Mouse (Mus musculus) adipose tissue, adult 10 weeks (tissue): Measurements from ENCODE around the gene Sars2. TPM values are rescaled to one million over a fixed set of nuclear protein-coding genes. Genes with fewer than 3 reads are reported as not detected.

ENCODE experiments used
- polyA plus RNA-seq: library from polyadenylated mRNA; stranded (reverse); fragments of 350-450 nt; fragmentation: Illumina TruSeq; extraction: RNeasy Lipid Tissue Mini Kit (QIAGEN cat#74804); gene quantifications from one replicate; pipeline ENCODE4 v1.2.3, GENCODE M21; 2014; ENCODE audit warnings: low read depth, low replicate concordance

The Sars2 gene
- polyA plus RNA-seq = 6.2 TPM

GRCm38 (mm10) chr7:28741709-28742438 is at the start of gene Sars2, which contains the start of gene Mrps12:
Sars2 (plus strand) TSS chr7:28741992.
Mrps12 (minus strand) TSS chr7:28741820.

DNA sequence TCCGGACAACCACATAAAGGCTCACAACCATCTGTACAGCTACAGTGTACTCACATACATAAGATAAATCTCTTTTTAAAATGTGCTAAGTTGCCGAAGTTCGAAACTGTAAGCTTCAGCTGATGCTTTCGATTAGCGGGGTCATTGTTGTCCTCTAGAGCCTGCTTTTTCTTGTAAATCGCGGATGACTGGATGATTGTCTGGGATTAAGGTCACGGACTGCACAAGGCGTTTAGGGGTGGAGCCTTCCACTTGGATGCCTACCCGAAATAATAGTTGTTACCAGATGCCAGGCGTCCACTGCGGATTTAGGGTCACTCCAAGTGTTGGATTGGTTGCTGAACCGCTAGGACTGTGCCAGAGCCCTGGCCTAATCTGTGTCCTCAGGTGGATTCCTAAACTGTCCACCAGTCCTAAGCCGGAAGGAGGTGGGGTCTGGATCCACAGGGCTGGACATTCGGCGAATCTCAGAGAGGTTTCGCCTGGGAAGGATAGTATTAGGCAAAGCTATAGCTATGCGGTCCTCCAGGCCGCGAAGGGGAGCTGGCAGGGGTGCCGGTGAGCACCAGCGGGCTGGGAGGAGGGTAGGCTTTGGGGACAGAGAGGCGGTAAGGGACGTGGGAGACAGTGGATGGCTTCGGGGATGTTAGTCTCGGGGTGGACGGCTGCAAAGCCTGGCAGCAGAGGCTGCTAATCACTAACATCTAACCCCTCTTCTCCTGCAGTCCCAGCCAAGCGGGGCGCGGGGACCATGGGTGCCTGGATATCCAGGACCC is 49.1 kb upstream of the Sars2 start, which contains the start of gene Fbxo27:
Gene Fbxo27 (plus strand): TSS at position 305 of the 776 bp plus-strand sequence.

GRCm38 (mm10) chr7:28716590-28717281 is 25.1 kb upstream of the Sars2 start, which contains the start of gene Fbxo17:
Fbxo17 (plus strand) TSS chr7:28716804.

GRCm38 (mm10) chr7:28756079-28756478 is 14.3 kb downstream of the Sars2 start, which contains the start of gene Ccer2:
Ccer2 (plus strand) TSS chr7:28756174.

GRCm38 (mm10) chr7:28766173-28766879 is 24.5 kb downstream of the Sars2 start, which contains the start of gene Sirt2:
Sirt2 (plus strand) TSS chr7:28766735.

DNA sequence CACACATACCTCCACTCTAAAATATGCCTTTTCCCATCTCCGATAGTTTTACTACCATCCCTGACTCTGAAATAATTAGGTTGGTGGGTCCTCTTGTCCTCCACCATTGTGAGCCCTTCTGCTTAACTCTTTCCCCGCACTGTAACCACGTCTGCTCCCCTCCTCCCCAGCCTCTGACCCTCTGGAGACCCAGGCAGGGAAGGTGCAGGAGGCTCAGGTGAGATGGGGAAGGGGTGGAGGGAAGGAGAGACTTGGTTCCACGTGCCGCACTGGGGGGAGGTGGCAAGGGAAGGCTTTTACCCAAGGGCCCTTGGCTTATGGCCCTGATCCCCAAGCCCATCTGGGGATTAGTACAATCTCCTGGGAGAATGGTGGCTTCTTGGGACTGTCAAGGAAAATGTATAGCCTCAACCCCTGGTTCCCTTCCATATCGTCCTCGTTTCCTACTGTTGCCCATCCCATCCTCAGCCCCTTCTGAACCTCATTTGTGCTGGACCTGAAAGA is 25.7 kb downstream of the Sars2 start, which contains the start of gene Nfkbib:
Gene Nfkbib (minus strand): TSS at position 51 of the 504 bp plus-strand sequence.

DNA sequence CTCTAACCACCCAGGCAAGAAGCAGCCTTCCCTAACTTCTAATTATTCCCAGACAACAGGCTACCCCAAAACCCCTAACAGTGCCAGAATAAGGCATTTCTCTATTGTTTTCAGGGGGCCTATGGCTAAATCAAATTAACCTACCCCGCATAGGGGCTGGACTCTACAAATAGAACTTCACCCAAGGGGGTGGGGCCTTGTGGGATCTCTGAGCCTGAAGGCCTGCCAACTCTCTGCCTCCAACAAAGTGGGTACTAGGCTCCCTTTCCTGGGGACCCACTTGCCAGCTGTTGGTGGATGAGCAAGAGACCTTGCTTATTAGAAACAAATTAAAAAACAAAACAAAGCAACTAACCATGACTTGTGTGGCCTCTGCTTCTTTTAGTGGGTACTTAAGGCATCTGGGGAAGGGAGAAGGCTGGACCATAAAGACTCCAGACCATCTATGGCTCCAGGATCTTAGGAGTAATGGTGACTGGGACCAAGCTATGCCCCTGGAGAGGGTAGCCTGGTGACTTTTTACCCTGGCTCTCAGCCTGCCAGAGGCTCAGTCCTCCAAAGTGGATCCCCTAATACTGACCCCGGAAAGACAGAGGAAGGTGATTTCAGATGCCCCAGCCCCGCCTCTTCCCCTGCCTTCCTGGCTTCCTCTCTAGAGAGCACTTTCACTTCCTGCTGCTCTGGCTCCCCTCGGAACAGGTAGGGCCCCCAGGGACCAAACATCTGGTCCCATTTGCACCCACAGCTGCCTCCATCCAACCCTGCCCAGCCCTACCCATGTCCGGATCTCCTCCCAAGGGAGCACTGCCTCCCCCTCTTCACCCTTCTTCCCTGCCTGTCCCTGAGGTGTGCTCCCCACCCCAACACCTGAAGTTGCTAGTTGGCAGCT is 46.8 kb downstream of the Sars2 start, which contains the start of gene Rinl:
Gene Rinl (plus strand): TSS at position 663 of the 889 bp plus-strand sequence.

Other genes with a start within 250 kb of the Sars2 start
- not detected for gene Ifnl2, start 231.5 kb upstream of the Sars2 start, polyA plus RNA-seq
- not detected for gene Ifnl3, start 219.2 kb upstream of the Sars2 start, polyA plus RNA-seq
- gene Sycn, start 201.1 kb upstream of the Sars2 start, polyA plus RNA-seq = 0.72 TPM
- 0.66 TPM for gene Nccrp1, start 194.7 kb upstream of the Sars2 start, polyA plus RNA-seq
- gene Samd4b, start 143.8 kb upstream of the Sars2 start, polyA plus RNA-seq = 40.2 TPM
- 27.4 TPM for gene Pak4, start 143.8 kb upstream of the Sars2 start, polyA plus RNA-seq
- not detected for gene Acp7, start 110.7 kb upstream of the Sars2 start, polyA plus RNA-seq
- 0.66 TPM for gene Fbxo27, start 49.1 kb upstream of the Sars2 start, polyA plus RNA-seq
- gene Fbxo17, start 25.2 kb upstream of the Sars2 start, polyA plus RNA-seq = 1.5 TPM
- 76.4 TPM for gene Mrps12, start 172 bp upstream of the Sars2 start, polyA plus RNA-seq
- gene Ccer2, start 14.2 kb downstream of the Sars2 start, polyA plus RNA-seq = not detected
- 88.9 TPM for gene Sirt2, start 24.7 kb downstream of the Sars2 start, polyA plus RNA-seq
- 36.6 TPM for gene Nfkbib, start 25.5 kb downstream of the Sars2 start, polyA plus RNA-seq
- gene Rinl, start 47.0 kb downstream of the Sars2 start, polyA plus RNA-seq = 5.6 TPM
- 246 TPM for gene Hnrnpl, start 66.5 kb downstream of the Sars2 start, polyA plus RNA-seq
- 361 TPM for gene Ech1, start 83.2 kb downstream of the Sars2 start, polyA plus RNA-seq
- gene Lgals4, start 91.9 kb downstream of the Sars2 start, polyA plus RNA-seq = 39.3 TPM
- gene Lgals7, start 121.9 kb downstream of the Sars2 start, polyA plus RNA-seq = 11.5 TPM
- 0.51 TPM for gene Capn12, start 139.4 kb downstream of the Sars2 start, polyA plus RNA-seq
- 202 TPM for gene Actn4, start 220.3 kb downstream of the Sars2 start, polyA plus RNA-seq
- gene Eif3k, start 239.9 kb downstream of the Sars2 start, polyA plus RNA-seq = 266 TPM
- gene Map4k1, start 240.1 kb downstream of the Sars2 start, polyA plus RNA-seq = 4.1 TPM